Mouse (Mus musculus): ENCODE results near the gene Gm28961. TPM values are rescaled to one million over a fixed set of nuclear protein-coding genes. Genes with fewer than 3 reads are reported as not detected.

Gene Gm28961
- polyA plus RNA-seq (2017; shearing (Covaris generic)), result not detected

DNA sequence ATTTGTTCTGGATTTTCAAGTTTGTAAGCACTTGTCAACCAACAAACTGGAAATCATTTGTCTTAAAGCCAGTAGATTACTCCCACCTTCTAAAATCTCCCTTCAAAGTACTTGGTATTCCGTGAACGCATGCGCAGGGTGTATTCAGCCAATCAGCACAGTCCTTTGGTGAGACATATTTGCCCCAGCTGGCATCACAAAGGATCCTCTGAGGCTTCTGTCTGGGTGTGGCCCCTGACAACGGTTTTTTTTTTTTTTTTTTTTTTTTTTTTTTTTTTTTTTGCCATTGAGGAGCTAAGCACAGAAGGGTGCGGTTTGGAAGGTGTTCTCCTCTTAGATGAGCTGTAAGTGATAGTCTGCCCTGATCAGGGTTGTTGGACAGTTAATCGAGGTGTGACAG, at the start of gene Gm28961:
Gene Gm28961 (plus strand): TSS at position 301 of the 400 bp plus-strand sequence.

Other genes starting within 250 kb of the Gm28961 start
- gene Gm21943, start 172.0 kb upstream of the Gm28961 start, polyA plus RNA-seq (2017; shearing (Covaris generic)), result not detected